Mouse (Mus musculus) intestine, postnatal 0 days (tissue): ENCODE results near the gene Hdgfl3. TPM values are rescaled to one million over a fixed set of nuclear protein-coding genes. Genes with fewer than 3 reads are reported as not detected.
A peak's percentile ranks its signal among the peaks of the same experiment; 100 is the strongest.

Source experiments
- ATAC-seq: fragments of 200-750 bp; cut with Nextera tagmentation; 2 replicates; pipeline ENCODE4 v1.8.0; 2017; ENCODE audit warnings: mild to moderate bottlenecking, moderate TSS enrichment, moderate library complexity
- H3K27ac ChIP-seq: fragments of 300-500 bp; sonication (generic); 2 replicates; pipeline ENCODE4 v1.5.1; 2014; ENCODE audit warnings: mild to moderate bottlenecking, low read depth, low read length, moderate library complexity
- H3K27me3 ChIP-seq: fragments of 300-500 bp; sonication (generic); replicated peaks from 2 replicates; pipeline ENCODE4 v1.6.1; 2014; ENCODE audit warnings: low read length, mixed read lengths; ENCODE audit not compliant: control insufficient read depth, insufficient read depth
- H3K36me3 ChIP-seq: fragments of 300-500 bp; sonication (generic); 2 replicates; pipeline ENCODE4 v1.6.1; 2014; ENCODE audit warnings: mild to moderate bottlenecking, moderate library complexity; ENCODE audit not compliant: control insufficient read depth, insufficient read depth
- H3K4me1 ChIP-seq: fragments of 300-500 bp; sonication (generic); replicated peaks from 2 replicates; pipeline ENCODE4 v1.6.1; 2014; ENCODE audit warnings: antibody characterized with exemption, low read length, mixed read lengths; ENCODE audit not compliant: control insufficient read depth, insufficient read depth
- H3K4me2 ChIP-seq: fragments of 300-500 bp; sonication (generic); replicated peaks from 2 replicates; pipeline ENCODE4 v1.6.1; 2014; ENCODE audit warnings: low read depth, mild to moderate bottlenecking, moderate library complexity
- H3K4me3 ChIP-seq: fragments of 300-500 bp; sonication (generic); 2 replicates; pipeline ENCODE4 v1.5.1; 2014; ENCODE audit warnings: low read depth, low read length
- H3K9ac ChIP-seq: fragments of 300-500 bp; sonication (generic); 2 replicates; pipeline ENCODE4 v1.6.1; 2014; ENCODE audit warnings: mild to moderate bottlenecking, low read depth, low read length
- H3K9me3 ChIP-seq: fragments of 300-500 bp; sonication (generic); 2 replicates; pipeline ENCODE4 v1.6.1; 2016; ENCODE audit warnings: mixed run types; ENCODE audit not compliant: control insufficient read depth
- CTCF ChIP-seq: sonication (generic); IDR thresholded peaks from 2 replicates; pipeline ENCODE4 v1.5.1; 2016; ENCODE audit warnings: low read depth, mild to moderate bottlenecking, control low read depth, antibody characterized with exemption, moderate library complexity
- WGBS: fragments of 180-500 bp; shearing (Covaris S2); extraction: QIAGEN DNeasy Blood & Tissue Kit; methylation state at CpG from one replicate; pipeline ENCODE4 v1.1.7; 2014; 5-methylcytosine and 5-hydroxymethylcytosine counted together
- polyA plus RNA-seq: library from polyadenylated mRNA; unstranded; fragments of >200 nt; fragmentation: Nextera tagmentation; extraction: Ambion mirVana; gene quantifications from 2 replicates; pipeline ENCODE4 v1.2.1, GENCODE M21; 2015

The Hdgfl3 gene
- polyA plus RNA-seq, 1 experiment from 2014 or later = 7.1 TPM

- H3K36me3 ChIP-seq = no peaks in the 10 kb centered on the region
- no peak overlapping the region for H3K9ac ChIP-seq
- no peak for TF ChIP-seq CTCF
- H3K27ac ChIP-seq = no peak overlapping the region
- H3K27me3 ChIP-seq = no peaks in the 10 kb centered on the region
- no peaks in the 10 kb centered on the region for H3K9me3 ChIP-seq
- no peak for ATAC-seq
- H3K4me3 ChIP-seq = no peak overlapping the region
- H3K4me2 ChIP-seq = no peak overlapping the region
- 72% methylated on average over 6 of the region's 6 CpGs for WGBS
- H3K4me1 ChIP-seq = no peaks in the 10 kb centered on the region
Measured at GRCm38 (mm10) chr7:81968975-81969374, 34.7 kb upstream of the Hdgfl3 start.

DNA sequence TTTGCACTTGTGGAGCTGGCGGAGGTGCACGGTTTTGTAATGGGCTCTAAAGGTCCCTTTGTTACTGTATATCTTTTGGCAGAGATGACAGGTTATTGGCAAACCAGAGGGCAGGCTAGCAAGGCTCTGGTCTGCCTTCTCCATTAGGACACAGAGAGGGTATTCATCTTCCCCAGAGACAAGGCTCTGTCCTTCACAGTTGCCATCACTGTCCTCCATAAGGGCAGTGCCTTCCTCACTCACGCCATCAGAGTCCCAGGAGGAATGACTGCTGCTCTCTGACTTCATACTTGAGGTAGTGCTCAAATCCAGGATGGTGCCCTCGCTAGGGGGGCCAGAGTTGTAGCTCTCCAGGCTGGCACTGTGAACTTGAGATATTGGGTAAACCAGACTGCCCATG lies 34.2 kb upstream of the Hdgfl3 start:
- no peaks in the 10 kb centered on the region for H3K36me3 ChIP-seq
- H3K27ac ChIP-seq = no peak overlapping the region
- no peaks in the 10 kb centered on the region for H3K27me3 ChIP-seq
- 84% methylated on average over 4 of the region's 4 CpGs for WGBS
- H3K4me3 ChIP-seq = no peak overlapping the region
- H3K4me1 ChIP-seq = no peaks in the 10 kb centered on the region
- H3K9me3 ChIP-seq = no peaks in the 10 kb centered on the region
- H3K4me2 ChIP-seq = no peak overlapping the region
- H3K9ac ChIP-seq = no peak overlapping the region
- no peak for TF ChIP-seq CTCF
- ATAC-seq = no peak

GRCm38 (mm10) chr7:81966195-81966594 lies 31.9 kb upstream of the Hdgfl3 start:
- Histone ChIP-seq H3K9ac (no peak overlapping the region), H3K27me3 (no peaks in the 10 kb centered on the region), H3K4me1 (no peaks in the 10 kb centered on the region), H3K36me3 (no peaks in the 10 kb centered on the region), H3K27ac (no peak overlapping the region), H3K4me2 (no peak overlapping the region), H3K9me3 (no peaks in the 10 kb centered on the region), H3K4me3 (no peak overlapping the region)
- no peak for TF ChIP-seq CTCF
- ATAC-seq = no peak
- WGBS = 80% methylated on average over 5 of the region's 5 CpGs

- no peak for ATAC-seq
- Histone ChIP-seq H3K36me3 (no peaks in the 10 kb centered on the region), H3K4me3 (no peak overlapping the region), H3K27ac (no peak overlapping the region), H3K27me3 (no peaks in the 10 kb centered on the region), H3K9ac (no peak overlapping the region), H3K9me3 (no peaks in the 10 kb centered on the region), H3K4me1 (no peaks in the 10 kb centered on the region), H3K4me2 (no peak overlapping the region)
- under 1% methylated on average over 3 of the region's 3 CpGs for WGBS
- peak; percentile 87 for TF ChIP-seq CTCF
Measured at GRCm38 (mm10) chr7:81959704-81960103, 25.4 kb upstream of the Hdgfl3 start.

DNA sequence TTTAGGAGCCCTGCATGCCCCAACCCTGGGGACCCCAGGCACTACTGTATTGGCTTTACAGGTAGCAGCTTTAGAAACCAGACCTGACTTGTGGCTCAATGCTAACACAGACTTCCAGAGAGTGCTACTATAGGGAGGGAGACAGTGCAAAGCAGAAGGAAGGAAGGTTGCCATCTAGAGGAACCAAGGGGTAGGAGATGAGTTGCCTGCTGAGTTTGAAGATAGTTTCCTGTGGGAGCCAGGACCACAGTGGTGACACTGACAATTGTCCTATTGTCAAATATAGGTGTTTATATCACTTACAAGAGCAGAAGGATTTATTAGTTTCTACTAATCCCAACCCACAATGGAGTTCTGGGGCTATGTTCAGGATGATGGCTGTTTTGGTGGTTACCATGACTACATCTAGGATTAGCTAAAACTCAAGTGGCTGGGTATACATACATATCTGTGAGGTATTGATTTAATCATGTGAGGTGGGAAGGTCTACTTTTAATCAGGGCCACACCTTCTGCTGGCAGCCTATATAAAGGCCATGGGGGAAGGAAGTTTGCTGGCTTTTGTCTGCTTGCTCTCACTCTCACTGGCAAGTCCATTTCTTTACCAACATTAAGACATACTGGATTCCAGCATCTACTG lies 20.1 kb upstream of the Hdgfl3 start:
- Histone ChIP-seq H3K4me2 (no peak overlapping the region), H3K9me3 (no peaks in the 10 kb centered on the region), H3K4me3 (no peak overlapping the region), H3K9ac (no peak overlapping the region), H3K27ac (no peak overlapping the region), H3K27me3 (no peaks in the 10 kb centered on the region), H3K36me3 (no peaks in the 10 kb centered on the region), H3K4me1 (no peaks in the 10 kb centered on the region)
- ATAC-seq = no peak
- peak; percentile 78 for TF ChIP-seq CTCF

DNA sequence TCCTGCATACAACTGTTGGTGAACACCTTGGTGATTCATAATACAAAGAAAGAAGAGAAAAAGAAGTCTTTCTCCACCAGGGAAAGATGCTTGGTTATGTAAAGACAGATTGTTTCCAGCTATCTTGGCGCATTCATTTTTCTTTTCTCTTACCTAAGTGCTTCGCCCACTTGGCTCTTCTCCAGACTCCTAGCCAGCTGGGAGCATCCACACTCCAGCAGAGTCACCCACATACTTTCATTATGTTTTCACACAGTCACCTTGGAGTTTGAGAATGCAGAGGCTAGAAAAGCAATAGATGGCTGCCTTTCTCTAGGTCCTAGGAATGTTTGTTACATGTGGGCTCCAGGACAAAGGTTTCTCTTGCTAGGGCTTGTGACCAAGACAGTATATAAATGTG lies 16.2 kb upstream of the Hdgfl3 start:
- no peaks in the 10 kb centered on the region for H3K9me3 ChIP-seq
- ATAC-seq = no peak
- TF ChIP-seq CTCF = no peak
- 79% methylated on average over 2 of the region's 2 CpGs for WGBS
- H3K27ac ChIP-seq = no peak overlapping the region
- H3K4me3 ChIP-seq = no peak overlapping the region
- no peaks in the 10 kb centered on the region for H3K4me1 ChIP-seq
- H3K4me2 ChIP-seq = no peak overlapping the region
- H3K27me3 ChIP-seq = no peaks in the 10 kb centered on the region
- no peak overlapping the region for H3K9ac ChIP-seq
- no peaks in the 10 kb centered on the region for H3K36me3 ChIP-seq

DNA sequence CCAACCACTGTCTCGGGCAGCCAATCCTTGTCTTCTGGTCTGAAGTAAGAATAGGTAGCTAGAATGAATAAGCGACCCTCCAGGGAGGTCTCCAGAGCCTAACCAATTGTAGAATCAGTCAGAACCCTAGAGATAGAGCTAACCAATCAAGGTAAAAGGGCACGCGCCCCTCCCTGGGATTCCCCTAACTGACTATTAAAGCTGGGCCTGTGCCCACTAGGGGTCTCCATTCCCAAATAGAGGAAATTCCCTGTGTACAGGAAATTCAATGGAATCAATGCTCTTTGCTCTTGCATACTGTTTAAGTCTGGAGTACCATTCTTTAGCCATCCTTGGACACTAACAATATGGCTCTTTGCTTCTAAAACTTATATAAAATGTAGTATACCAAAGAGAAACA lies 11.1 kb upstream of the Hdgfl3 start:
- Histone ChIP-seq H3K36me3 (no peaks in the 10 kb centered on the region), H3K4me1 (no peaks in the 10 kb centered on the region), H3K27me3 (no peaks in the 10 kb centered on the region), H3K27ac (no peak overlapping the region), H3K9ac (no peak overlapping the region), H3K4me3 (no peak overlapping the region), H3K4me2 (no peak overlapping the region), H3K9me3 (no peaks in the 10 kb centered on the region)
- no peak for ATAC-seq
- 22% methylated on average over 4 of the region's 4 CpGs for WGBS
- peak; percentile 37 for TF ChIP-seq CTCF
